Mouse (Mus musculus) hindbrain, embryonic 16.5 days (tissue): ENCODE measurements around the gene Gm11238. TPM values are rescaled to one million over a fixed set of nuclear protein-coding genes. Genes with fewer than 3 reads are reported as not detected.
A peak's percentile ranks its signal among the peaks of the same experiment; 100 is the strongest.
"Not testable (repeated sequence)": the region's sequence is repeated elsewhere in the genome, so short reads cannot be mapped to it uniquely, and the experiment has no call there.

Experiments
- ATAC-seq: fragments of 200-750 bp; cut with Nextera tagmentation; 2 replicates; pipeline ENCODE4 v1.8.0; 2017; ENCODE audit warnings: moderate TSS enrichment, moderate library complexity
- H3K27ac ChIP-seq: fragments of 300-500 bp; sonication (generic); 2 replicates; pipeline ENCODE4 v1.5.1; 2014; ENCODE audit warnings: low read depth, mild to moderate bottlenecking, control low read depth, low read length, moderate library complexity
- H3K27me3 ChIP-seq: fragments of 300-500 bp; sonication (generic); replicated peaks from 2 replicates; pipeline ENCODE4 v1.6.1; 2014; ENCODE audit warnings: low read length; ENCODE audit not compliant: control insufficient read depth, insufficient read depth
- H3K36me3 ChIP-seq: fragments of 300-500 bp; sonication (generic); 2 replicates; pipeline ENCODE4 v1.6.1; 2014; ENCODE audit warnings: mild to moderate bottlenecking, low read length, moderate library complexity, mixed read lengths; ENCODE audit not compliant: control insufficient read depth, insufficient read depth
- H3K4me1 ChIP-seq: fragments of 300-500 bp; sonication (generic); 2 replicates; pipeline ENCODE4 v1.6.1; 2014; ENCODE audit warnings: low read depth, low read length; ENCODE audit not compliant: control insufficient read depth, insufficient read depth
- H3K4me2 ChIP-seq: fragments of 300-500 bp; sonication (generic); 2 replicates; pipeline ENCODE4 v1.6.1; 2014; ENCODE audit warnings: mild to moderate bottlenecking, low read length, control low read depth, moderate library complexity
- H3K4me3 ChIP-seq: fragments of 300-500 bp; sonication (generic); 2 replicates; pipeline ENCODE4 v1.5.1; 2014; ENCODE audit warnings: mild to moderate bottlenecking, low read length, control low read depth, moderate library complexity
- H3K9ac ChIP-seq: fragments of 300-500 bp; sonication (generic); 2 replicates; pipeline ENCODE4 v1.6.1; 2014; ENCODE audit warnings: low read depth, mild to moderate bottlenecking, control low read depth, low read length, moderate library complexity
- H3K9me3 ChIP-seq: fragments of 300-500 bp; sonication (generic); 2 replicates; pipeline ENCODE4 v1.6.1; 2014; ENCODE audit warnings: mild to moderate bottlenecking, low read length, moderate library complexity; ENCODE audit not compliant: control insufficient read depth
- WGBS: fragments of 180-500 bp; shearing (Covaris S2); extraction: QIAGEN DNeasy Blood & Tissue Kit; methylation state at CpG from one replicate; pipeline ENCODE4 v1.1.7; 2014; 5-methylcytosine and 5-hydroxymethylcytosine counted together
- polyA plus RNA-seq: library from polyadenylated mRNA; unstranded; fragments of >200 nt; fragmentation: Nextera tagmentation; extraction: Ambion mirVana; gene quantifications from 2 replicates; pipeline ENCODE4 v1.2.1, GENCODE M21; 2015

The Gm11238 gene
- not detected in 2 replicates for polyA plus RNA-seq

DNA sequence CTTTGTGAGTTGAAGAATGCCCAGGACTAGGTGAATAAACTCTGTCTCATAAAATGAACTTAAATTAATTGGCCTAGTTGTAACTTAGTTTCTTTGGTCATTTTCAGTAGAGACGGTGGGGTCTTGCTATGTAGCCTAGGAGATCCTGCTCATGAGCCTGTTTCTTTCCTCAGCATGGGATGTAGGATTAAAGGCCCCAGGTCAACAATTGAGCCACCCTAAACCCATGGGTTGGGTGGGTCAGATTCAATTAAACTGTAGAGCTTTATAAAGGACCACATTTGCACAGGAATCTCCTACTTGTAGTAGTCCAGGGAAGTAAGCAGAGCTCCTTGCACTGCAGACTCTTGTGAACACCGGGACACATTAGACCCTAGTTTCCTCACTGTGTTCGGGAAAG is at the start of gene Gm11238:
Gene Gm11238 (plus strand): TSS at position 301 of the 400 bp plus-strand sequence.
- H3K4me1 ChIP-seq, H3K4me3 ChIP-seq, H3K4me2 ChIP-seq, H3K27ac ChIP-seq, H3K27me3 ChIP-seq, ATAC-seq, H3K9ac ChIP-seq, H3K9me3 ChIP-seq, H3K36me3 ChIP-seq: not testable (repeated sequence)
- no CpG with 5 or more reads among the region's 3 CpGs for WGBS

- H3K4me2 ChIP-seq = no peak overlapping the region
- no peak overlapping the region for H3K4me3 ChIP-seq
- WGBS = 7% methylated on average over 3 of the region's 3 CpGs
- H3K27ac ChIP-seq = no peak overlapping the region
- peak; percentile 88 for ATAC-seq
- H3K9ac ChIP-seq = no peak overlapping the region
- H3K36me3 ChIP-seq = no peaks in the 10 kb centered on the region
- no peaks in the 10 kb centered on the region for H3K4me1 ChIP-seq
- H3K27me3 ChIP-seq = no peaks in the 10 kb centered on the region
- H3K9me3 ChIP-seq = no peaks in the 10 kb centered on the region
Observed at GRCm38 (mm10) chr4:73599248-73599647, 8.4 kb upstream of the Gm11238 start.

GRCm38 (mm10) chr4:73622684-73623083 is 15.0 kb downstream of the Gm11238 start, which contains the start of gene Gm11237:
Gene Gm11237, plus strand, starts transcription at chr4:73622984.
- ATAC-seq, H3K4me3 ChIP-seq: not testable (repeated sequence)
- no CpG with 5 or more reads among the region's 3 CpGs for WGBS

DNA sequence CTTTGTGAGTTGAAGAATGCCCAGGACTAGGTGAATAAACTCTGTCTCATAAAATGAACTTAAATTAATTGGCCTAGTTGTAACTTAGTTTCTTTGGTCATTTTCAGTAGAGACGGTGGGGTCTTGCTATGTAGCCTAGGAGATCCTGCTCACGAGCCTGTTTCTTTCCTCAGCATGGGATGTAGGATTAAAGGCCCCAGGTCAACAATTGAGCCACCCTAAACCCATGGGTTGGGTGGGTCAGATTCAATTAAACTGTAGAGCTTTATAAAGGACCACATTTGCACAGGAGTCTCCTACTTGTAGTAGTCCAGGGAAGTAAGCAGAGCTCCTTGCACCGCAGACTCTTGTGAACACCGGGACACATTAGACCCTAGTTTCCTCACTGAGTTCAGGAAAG is 30.1 kb downstream of the Gm11238 start, which contains the start of gene Gm11236:
Gene Gm11236 (plus strand): TSS at position 301 of the 400 bp plus-strand sequence.
- not testable (repeated sequence) for H3K36me3 ChIP-seq, H3K4me1 ChIP-seq, H3K27ac ChIP-seq, ATAC-seq, H3K27me3 ChIP-seq, H3K4me2 ChIP-seq, H3K9ac ChIP-seq, H3K9me3 ChIP-seq, H3K4me3 ChIP-seq
- WGBS = no CpG with 5 or more reads among the region's 4 CpGs

More at GRCm38 (mm10) chr4:73622684-73623083, 15.0 kb downstream of the Gm11238 start, which contains the start of gene Gm11237:
- not testable (repeated sequence) for H3K27ac ChIP-seq, H3K4me2 ChIP-seq, H3K9me3 ChIP-seq, H3K27me3 ChIP-seq, H3K36me3 ChIP-seq, H3K4me1 ChIP-seq, H3K9ac ChIP-seq

GRCm38 (mm10) chr4:73661864-73662263 is 54.2 kb downstream of the Gm11238 start:
- H3K27ac ChIP-seq, H3K9ac ChIP-seq, H3K9me3 ChIP-seq, ATAC-seq, H3K27me3 ChIP-seq, H3K4me1 ChIP-seq, H3K36me3 ChIP-seq, H3K4me3 ChIP-seq, H3K4me2 ChIP-seq: not testable (repeated sequence)
- WGBS = 83% methylated on average over 4 of the region's 4 CpGs

DNA sequence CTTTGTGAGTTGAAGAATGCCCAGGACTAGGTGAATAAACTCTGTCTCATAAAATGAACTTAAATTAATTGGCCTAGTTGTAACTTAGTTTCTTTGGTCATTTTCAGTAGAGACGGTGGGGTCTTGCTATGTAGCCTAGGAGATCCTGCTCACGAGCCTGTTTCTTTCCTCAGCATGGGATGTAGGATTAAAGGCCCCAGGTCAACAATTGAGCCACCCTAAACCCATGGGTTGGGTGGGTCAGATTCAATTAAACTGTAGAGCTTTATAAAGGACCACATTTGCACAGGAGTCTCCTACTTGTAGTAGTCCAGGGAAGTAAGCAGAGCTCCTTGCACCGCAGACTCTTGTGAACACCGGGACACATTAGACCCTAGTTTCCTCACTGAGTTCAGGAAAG is 60.4 kb downstream of the Gm11238 start, which contains the start of gene Gm11239:
Gene Gm11239 (plus strand): TSS at position 301 of the 400 bp plus-strand sequence.
- not testable (repeated sequence) for ATAC-seq, H3K9ac ChIP-seq, H3K27me3 ChIP-seq, H3K9me3 ChIP-seq, H3K4me3 ChIP-seq, H3K36me3 ChIP-seq, H3K27ac ChIP-seq, H3K4me2 ChIP-seq, H3K4me1 ChIP-seq
- WGBS = no CpG with 5 or more reads among the region's 4 CpGs

DNA sequence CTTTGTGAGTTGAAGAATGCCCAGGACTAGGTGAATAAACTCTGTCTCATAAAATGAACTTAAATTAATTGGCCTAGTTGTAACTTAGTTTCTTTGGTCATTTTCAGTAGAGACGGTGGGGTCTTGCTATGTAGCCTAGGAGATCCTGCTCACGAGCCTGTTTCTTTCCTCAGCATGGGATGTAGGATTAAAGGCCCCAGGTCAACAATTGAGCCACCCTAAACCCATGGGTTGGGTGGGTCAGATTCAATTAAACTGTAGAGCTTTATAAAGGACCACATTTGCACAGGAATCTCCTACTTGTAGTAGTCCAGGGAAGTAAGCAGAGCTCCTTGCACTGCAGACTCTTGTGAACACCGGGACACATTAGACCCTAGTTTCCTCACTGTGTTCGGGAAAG is 75.5 kb downstream of the Gm11238 start, which contains the start of gene Gm428:
Gene Gm428 (plus strand): TSS at position 301 of the 400 bp plus-strand sequence.
- not testable (repeated sequence) for H3K9me3 ChIP-seq, H3K4me1 ChIP-seq, H3K36me3 ChIP-seq, H3K9ac ChIP-seq, H3K4me2 ChIP-seq, H3K27ac ChIP-seq, H3K27me3 ChIP-seq, H3K4me3 ChIP-seq, ATAC-seq
- 100% methylated on average over 1 of the region's 4 CpGs for WGBS

Other genes with a start within 250 kb of the Gm11238 start
- not detected in 2 replicates for gene Gm11487, start 202.8 kb upstream of the Gm11238 start, polyA plus RNA-seq
- not detected in 2 replicates for gene Gm11237, start 15.1 kb downstream of the Gm11238 start, polyA plus RNA-seq
- gene Gm11236, start 30.2 kb downstream of the Gm11238 start, polyA plus RNA-seq = not detected in 2 replicates
- not detected in 2 replicates for gene Gm11239, start 60.5 kb downstream of the Gm11238 start, polyA plus RNA-seq
- not detected in 2 replicates for gene Gm428, start 75.6 kb downstream of the Gm11238 start, polyA plus RNA-seq
- 0.46 and 0.57 TPM in 2 replicates for gene Rasef, start 183.1 kb downstream of the Gm11238 start, polyA plus RNA-seq